Mouse (Mus musculus) spleen, embryonic (tissue): ENCODE measurements around the gene Pidd1.

Experiments used
- CTCF ChIA-PET: fragments of 350-600 bp; sonication (Branson Sonifier 250); formaldehyde crosslinking; loops from one replicate; lab custom pipeline; 2022; lab: Charles Lee

Pidd1 gene

GRCm38 (mm10) chr7:141439140-141439679, 4.6 kb downstream of the Pidd1 start:
- CTCF ChIA-PET, result interaction anchor here (0.6 to 1.3 kb wide), 2 partner anchors 26 to 38 kb away, joined by 3 read pairs; no protein-coding TSS in a partner anchor

GRCm38 (mm10) chr7:141438201-141438968, 5.4 kb downstream of the Pidd1 start:
- CTCF ChIA-PET, result interaction anchor here (0.6 to 1.3 kb wide), 3 partner anchors 8 to 39 kb away, joined by 3 to 4 read pairs (median 3); partner anchors contain the start of gene Rplp2

GRCm38 (mm10) chr7:141437178-141438120, 6.4 kb downstream of the Pidd1 start, which contains the start of gene Slc25a22:
Gene Slc25a22 (minus strand): TSS chr7:141437892.
- CTCF ChIA-PET, result interaction anchor here (1.1 kb wide), 1 partner anchor 9 kb away, joined by 4 read pairs; the partner anchor contains the start of gene Rplp2

GRCm38 (mm10) chr7:141436523-141436892, 7.3 kb downstream of the Pidd1 start:
- CTCF ChIA-PET, result interaction anchor here (0.5 to 1.0 kb wide), 3 partner anchors 12 to 476 kb away, joined by 3 to 6 read pairs (median 3); no protein-coding TSS in a partner anchor

GRCm38 (mm10) chr7:141435856-141436522, 7.8 kb downstream of the Pidd1 start:
- CTCF ChIA-PET, result interaction anchor here (0.5 to 1.0 kb wide), 3 partner anchors 11 to 96 kb away, joined by 3 to 6 read pairs (median 4); partner anchors contain the start of gene Rplp2

GRCm38 (mm10) chr7:141435129-141435855, 8.5 kb downstream of the Pidd1 start:
- CTCF ChIA-PET, result interaction anchor here (1.0 kb wide), 1 partner anchor 11 kb away, joined by 4 read pairs; the partner anchor contains the start of gene Rplp2

- CTCF ChIA-PET, result no interaction called here
Measured at GRCm38 (mm10) chr7:141434464-141434863, 9.4 kb downstream of the Pidd1 start.

- CTCF ChIA-PET, result no interaction called here
Measured at GRCm38 (mm10) chr7:141433517-141434400, 10.1 kb downstream of the Pidd1 start.

GRCm38 (mm10) chr7:141432741-141433516, 10.9 kb downstream of the Pidd1 start:
- CTCF ChIA-PET, result interaction anchor here (0.5 to 1.2 kb wide), 2 partner anchors 14 to 31 kb away, joined by 3 to 4 read pairs; partner anchors contain the start of gene Rplp2

GRCm38 (mm10) chr7:141432186-141432611, 11.6 kb downstream of the Pidd1 start:
- CTCF ChIA-PET, result interaction anchor here (0.5 to 1.2 kb wide), 2 partner anchors 15 to 31 kb away, joined by 3 to 4 read pairs; partner anchors contain the start of gene Rplp2

GRCm38 (mm10) chr7:141431434-141432185, 12.2 kb downstream of the Pidd1 start:
- CTCF ChIA-PET, result interaction anchor here (0.6 to 1.2 kb wide), 2 partner anchors 22 to 30 kb away, joined by 3 to 4 read pairs; no protein-coding TSS in a partner anchor

- CTCF ChIA-PET, result no interaction called here
Measured at GRCm38 (mm10) chr7:141430585-141431240, 13.1 kb downstream of the Pidd1 start.

- CTCF ChIA-PET, result no interaction called here
Measured at GRCm38 (mm10) chr7:141429840-141430584, 13.8 kb downstream of the Pidd1 start.

GRCm38 (mm10) chr7:141429310-141429709, 14.5 kb downstream of the Pidd1 start, which contains the start of gene Cend1:
Gene Cend1 (minus strand): TSS chr7:141429491.
- CTCF ChIA-PET, result interaction anchor here (0.6 kb wide), 1 partner anchor 16 kb away, joined by 3 read pairs; no protein-coding TSS in a partner anchor

GRCm38 (mm10) chr7:141428701-141429100, 15.1 kb downstream of the Pidd1 start:
- CTCF ChIA-PET, result interaction anchor here (0.6 kb wide), 1 partner anchor 16 kb away, joined by 3 read pairs; no protein-coding TSS in a partner anchor
